Mouse (Mus musculus) spleen, postnatal 36 days (tissue): ENCODE results near the gene Rab25.
"Not testable (repeated sequence)": the region's sequence is repeated elsewhere in the genome, so short reads cannot be mapped to it uniquely, and the experiment has no call there.

ENCODE experiments used
- DNase-seq, 2 experiments: peaks; one replicate each; pipeline ENCODE4 v3.0.0; 2022; ENCODE audit warnings: low spot score in 2 of 2, mixed read lengths in 1 of 2

Rab25 gene

DNA sequence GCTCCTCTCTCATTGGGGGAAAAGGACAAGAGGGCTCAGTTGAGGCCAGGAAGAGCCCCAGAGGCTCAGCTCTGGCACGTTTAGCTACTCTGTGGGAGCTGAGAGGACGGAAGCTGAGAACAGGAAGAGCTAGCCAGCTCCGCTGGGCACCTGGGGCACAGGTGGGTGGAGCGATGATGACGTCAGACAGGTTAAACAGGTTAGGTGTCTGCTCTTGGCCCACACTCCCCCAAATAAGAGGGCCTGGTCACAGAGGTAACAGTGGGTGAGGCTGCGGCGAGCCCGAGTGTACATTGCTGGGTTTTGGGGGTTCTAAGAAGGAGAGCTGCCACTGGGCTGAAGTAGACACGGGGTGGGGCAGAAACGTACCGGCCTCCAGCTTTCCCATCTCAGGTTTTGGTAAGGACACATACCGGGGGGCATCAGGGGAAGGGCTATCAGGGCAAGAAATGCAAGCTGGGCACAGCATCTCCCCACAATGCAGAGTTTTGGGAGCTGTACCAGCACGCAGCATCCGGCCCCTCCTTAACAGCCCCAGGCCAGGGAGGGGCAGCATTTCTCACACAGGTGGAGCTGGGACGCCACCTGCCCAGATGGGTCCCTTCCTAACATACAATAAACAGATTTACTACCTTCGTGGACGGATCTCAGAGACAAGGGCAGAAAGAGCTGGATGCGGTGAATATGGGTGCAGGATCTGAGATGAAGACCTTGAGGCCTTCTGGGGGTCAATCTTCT is at the start of gene Rab25:
Gene Rab25, minus strand, starts transcription at position 121 of the 738 bp plus-strand sequence.
- no peak for DNase-seq

DNA sequence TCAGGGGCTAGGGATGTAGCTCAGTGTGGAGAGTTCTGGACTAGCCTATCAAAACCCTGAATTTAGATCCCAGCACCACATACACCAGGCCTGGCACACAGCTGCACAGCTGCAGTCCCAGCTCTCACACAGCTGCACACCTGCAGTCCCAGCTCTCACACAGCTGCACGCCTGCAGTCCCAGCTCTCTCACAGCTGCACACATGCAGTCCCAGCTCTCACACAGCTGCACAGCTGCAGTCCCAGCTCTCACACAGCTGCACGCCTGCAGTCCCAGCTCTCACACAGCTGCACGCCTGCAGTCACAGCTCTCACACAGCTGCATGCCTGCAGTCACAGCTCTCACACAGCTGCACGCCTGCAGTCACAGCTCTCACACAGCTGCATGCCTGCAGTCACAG is 48.4 kb upstream of the Rab25 start:
- not testable (repeated sequence) for DNase-seq

DNA sequence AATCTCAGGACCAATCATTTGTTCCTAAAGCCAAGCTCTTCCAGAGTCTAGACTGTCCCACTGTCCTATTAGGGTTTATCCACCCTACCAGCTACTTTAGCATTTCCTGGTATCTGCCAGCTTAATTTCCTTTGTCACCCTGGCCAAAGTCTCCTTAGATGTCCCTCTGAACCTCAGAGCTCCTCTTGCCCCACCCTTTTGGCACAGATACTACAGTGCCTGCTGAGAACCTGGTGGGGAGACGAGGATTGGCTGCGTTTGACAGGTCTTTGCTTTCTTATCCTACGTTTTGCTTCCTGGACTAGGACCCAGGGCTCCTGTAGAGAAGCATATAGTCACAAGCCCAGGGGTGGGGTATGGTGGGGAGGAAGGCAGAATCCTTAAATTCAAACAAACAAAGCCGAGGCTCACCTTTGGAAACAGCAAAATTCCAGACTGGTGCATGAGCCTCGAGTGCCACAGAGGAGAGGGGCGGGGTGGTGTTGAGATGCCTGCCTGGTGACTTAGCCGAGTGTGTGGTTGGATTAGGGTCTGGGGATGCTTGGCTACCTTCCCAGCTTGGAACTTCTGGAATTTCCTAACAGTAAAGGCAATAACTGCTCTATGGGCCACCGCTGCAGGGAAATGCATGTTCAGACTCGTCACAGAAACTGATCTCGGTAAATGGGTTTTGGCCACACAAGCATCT is 45.9 kb upstream of the Rab25 start:
- DNase-seq: no peak

DNA sequence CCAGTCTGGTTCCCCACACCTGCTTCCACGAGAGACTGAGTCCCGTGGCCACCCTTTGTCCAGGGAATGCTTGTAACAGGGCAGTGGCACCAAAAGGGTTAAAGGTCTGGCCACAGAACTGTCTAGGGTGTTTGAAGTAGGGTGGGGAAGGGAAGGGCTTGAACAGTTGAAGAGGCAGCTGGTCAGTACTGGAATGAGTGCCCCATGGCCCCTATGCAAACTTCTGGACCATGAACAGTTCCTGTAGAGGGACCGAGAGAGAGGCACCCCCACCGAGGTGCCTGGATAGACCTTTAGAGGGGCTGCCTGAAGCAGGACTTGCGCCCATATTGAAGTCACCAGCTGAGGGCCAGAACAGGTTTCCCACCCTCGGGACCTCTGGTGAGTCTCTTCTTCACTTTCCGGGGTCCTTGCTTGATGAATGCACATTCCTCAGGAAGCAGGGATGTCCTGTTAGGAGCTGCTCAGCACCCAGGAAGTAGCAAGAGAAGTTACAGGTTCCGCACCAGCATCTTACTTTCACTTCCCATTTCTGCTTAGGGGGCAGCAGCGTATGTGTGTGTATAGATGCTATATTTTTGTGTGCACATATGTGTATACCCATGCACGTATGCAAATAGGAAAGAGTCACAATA is 45.0 kb upstream of the Rab25 start:
- peak; percentile 72 to 73 for DNase-seq

DNA sequence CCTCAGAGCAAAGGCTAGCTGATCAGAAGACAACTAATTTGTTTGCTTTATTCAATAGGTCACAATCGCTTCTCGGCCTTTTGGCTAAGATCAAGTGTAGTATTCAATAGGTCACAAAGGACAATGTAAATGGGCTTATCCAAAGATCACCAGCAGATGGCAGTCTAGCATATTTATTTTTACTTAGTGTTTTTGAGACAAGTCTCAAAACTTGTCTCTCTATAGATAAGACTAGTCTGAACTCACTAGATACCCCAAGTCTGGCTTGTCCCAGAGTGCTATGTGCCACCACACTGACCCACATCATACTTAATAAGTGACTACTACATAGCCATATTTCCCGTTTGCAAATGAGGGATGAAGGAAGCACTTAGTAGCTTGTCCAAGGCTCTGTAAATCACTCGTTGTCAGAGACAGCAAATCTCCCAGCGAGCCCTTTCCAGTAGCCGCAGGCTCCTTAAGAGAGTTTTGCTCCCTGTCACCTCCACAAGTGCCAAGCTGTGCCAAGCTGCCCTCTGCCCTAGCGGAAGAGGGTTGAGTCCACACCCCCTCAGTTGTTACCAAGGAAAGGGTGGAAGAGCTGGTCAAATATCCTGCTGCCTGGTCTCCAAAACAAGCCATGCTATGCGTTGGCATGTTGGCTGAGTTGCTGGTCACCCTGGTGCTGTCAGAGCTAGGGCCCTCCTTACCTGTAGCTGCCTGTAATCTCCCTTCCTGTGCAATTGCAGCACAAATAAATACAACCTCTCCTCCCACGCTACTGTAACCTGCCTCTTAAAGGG is 44.0 kb upstream of the Rab25 start:
- DNase-seq: peak; percentile 56 to 75

DNA sequence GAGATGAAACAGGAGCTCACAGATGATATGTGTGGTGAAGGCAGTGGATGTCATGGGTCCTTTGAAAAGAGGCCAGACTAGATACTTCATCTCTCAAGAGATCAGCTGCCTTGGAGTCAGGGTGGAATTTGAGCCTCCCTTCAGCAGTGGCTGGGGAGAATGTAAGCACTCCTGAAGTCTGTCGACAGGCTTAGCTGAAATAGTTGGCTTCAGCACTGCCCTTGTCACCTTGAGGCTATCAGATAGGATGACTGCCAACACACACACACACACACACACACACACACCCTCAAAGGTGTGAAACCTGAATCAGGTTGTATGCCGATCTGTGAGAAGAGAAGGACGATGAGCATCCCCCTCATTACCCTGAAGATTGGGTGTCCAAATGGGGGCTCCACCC is 42.9 kb upstream of the Rab25 start:
- DNase-seq: no peak

DNA sequence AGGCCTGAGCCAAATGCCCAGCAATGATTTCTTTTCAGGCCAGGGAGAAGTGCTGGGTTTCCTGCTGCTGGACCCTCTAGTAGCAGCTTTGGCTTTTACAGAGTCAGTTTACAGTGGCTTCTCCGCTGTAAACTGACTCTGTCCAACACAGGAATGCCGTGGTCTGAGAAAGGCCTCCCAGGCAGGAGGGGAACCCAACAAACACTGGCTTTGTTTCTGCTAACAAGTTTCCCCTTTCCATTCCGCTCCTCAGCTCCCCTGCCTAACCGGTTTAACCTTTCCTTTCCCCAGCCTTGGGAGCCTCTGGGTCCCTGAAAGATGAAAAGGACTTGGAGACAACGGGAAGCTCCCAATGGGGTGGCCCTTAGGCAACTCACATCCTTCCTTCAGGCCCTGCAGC is 42.1 kb upstream of the Rab25 start:
- no peak for DNase-seq

DNA sequence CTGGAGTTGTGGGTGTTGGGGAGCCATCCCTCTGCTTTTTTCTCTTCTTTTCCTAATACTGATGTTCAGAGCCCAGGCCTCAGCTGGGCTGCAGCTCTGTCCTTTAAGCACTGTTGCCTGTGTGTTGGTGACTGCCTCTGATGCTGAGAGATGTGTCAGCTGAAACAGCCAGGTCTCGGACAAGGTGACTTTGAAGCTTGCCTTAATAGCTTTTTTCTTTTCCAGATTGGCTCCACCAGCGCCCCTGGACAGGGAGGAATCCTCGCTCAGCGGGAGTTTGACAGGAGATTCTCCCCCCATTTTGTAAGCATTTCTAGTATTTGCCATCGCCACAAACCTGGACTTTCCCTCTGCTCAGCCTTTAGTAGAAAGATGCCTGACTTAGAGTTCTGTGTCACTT is 38.5 kb upstream of the Rab25 start:
- DNase-seq: no peak

DNA sequence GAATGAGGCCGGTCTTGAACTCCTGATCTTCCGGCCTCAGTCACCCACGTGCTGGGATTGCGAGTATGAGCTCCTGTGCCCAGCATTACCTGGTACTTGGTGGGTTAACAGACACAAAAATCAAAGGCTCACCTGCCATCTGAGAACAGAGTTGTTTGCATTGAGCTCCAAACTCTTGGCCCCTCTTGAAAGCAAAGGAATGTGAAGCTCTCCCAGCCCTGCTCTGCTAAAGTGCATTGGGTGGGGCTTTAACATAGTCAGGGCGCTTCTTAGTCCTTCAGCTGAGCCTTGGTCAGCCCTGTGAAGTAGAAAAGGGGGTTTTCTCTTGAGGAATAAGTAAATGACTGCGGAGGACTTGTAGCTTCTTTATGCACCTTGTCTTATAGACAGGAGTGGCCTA is 37.7 kb upstream of the Rab25 start:
- DNase-seq: no peak

DNA sequence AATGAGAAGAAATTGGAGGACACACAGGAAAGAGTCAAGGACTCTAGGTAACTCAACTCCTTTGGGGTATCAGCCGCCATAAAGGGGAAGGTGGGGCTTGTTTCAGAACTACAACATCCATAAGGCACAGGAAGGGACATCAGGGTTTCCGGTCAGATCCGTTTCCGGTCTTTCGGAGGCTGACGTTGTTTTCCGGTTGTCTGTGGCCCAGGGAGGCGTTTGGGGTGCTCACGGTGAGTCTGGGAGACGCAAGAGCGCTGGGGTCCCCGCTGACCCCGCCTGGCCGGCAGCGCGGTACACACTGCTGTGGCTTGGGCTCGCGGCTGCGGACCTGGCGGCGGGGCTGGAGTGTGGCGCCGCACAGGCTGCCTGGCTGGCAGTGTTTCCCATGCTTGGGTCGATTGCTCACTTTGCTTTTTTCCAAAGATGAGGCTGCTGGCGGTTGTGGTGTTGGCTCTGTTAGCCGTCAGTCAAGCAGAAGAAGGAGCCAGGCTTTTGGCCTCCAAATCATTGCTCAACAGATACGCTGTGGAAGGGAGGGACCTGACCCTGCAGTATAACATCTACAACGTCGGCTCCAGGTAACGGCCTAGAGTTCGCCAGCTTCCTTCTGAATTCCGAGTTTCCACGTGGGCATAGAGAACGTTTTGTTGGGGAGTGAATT is 31.5 kb upstream of the Rab25 start:
- DNase-seq: peak; percentile 77 to 82

DNA sequence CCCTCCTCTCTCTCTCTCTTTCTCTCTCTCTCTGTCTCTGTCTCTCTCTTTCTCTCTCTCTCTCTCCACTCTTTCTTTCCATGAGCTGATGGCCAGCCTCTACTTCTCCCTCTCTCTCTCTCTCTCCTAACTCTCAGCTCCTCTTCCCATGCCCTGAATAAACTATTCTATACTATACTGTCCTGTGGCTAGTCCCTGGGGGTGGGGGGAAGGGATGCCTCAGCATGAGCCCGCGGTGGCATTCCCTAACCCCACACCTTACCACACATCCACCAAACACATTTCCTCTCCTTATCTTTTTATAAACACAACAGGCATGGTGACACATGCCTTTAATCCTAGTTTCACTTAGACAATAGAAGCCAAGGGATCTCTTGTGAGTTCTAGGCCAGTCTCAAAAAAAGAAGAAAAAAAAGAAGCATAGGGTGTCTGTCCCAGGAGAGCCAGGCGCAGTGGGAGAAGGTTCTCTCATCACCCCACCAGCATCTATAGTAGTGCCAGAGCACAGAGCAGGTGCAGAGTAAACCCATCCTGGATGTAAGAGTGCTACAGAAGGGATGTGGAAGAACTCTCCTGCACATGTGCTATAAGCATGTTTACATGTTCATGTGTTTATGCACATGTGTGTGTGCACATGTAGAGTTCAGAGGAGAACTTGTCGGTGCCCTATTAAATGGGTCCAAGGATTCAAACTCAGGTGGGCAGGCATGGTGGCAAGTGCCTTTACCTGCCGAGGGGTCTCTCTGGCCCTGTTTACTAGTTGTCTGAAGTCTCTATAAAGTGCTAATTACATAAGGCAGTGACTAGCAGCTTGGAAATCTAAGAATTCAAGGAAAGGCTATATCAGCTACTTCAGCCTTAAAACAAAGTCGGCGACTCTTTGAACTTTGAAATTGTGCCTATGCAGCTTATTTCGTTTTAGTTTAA is 30.7 kb upstream of the Rab25 start:
- no peak for DNase-seq

DNA sequence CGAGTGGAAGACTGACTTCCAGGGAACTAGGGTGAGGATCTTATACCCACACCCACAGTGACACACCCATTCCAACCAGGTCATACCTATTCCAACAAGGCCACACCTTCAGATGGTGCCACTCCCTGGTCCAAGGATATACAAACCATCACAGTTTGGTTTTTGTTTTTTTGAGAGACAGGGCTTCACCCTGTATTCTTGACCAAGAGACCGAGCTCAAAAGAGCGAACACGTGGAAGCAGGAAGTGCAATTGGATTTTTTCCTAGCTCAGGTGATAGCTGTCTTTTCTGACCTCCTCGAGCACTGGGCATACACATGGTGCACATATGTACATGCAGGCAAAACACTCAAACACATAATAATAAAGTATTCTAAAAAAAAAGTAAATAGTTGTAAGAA is 29.7 kb upstream of the Rab25 start:
- not testable (repeated sequence) for DNase-seq

DNA sequence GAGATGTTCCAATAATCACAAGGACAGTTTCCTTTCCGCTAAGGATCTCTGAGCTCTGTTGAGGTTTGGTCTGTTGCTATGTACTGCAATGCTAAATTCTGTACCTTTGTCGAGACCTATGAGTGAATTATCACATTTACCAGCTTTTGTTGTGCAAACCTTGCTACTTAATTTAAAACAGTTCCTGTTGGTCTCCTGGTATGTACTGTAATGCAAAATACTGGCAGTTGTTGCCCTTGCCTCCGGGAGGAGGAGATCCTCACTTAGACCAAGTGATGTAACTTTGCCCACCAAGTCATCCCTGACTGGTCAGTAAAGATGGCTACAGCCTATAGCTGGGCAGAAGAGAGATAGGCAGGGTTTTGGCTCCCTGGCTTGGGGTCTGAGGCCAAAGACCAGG is 27.4 kb upstream of the Rab25 start, which contains the start of gene Ssr2:
Gene Ssr2, plus strand, starts transcription at position 337 of the 400 bp plus-strand sequence.
- DNase-seq: no peak

DNA sequence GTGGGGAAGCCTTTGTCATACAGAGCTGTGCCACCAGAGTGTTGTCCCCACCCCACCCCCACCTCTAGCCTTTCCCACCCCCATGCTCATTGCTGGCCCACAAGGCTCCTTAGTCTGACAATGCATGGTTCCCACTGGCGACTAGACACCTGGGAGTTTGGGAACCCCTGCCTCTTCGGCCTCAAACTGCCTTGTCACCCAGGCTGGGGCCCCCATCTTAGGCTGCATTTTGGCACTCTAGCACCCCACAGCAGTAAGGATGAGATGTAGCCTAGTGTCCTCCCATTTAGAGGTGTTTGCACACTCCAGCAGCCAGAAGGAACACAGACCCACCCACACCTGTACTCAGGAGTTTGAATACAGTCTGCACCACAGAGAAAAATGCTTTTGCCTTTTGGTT is 25.7 kb upstream of the Rab25 start:
- no peak for DNase-seq

DNA sequence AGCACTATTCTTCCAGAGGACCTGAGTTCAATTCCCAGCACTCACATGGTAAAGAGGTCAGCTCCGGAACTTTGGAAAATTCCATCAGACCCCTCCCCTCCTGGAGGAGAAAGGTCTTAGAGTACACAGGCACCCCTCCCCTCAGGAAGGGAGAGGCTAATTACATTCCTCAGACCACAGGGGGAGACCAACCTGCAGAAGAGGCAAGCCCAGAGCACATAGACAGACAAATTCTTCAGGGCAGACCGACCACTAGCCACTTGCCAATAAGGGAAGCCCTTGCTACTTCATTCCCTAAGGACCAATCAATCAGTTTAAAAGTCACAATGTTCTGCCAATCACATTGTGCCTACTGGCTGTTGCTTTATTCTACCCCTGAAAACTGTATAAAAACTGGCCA is 24.7 kb upstream of the Rab25 start:
- DNase-seq: no peak

DNA sequence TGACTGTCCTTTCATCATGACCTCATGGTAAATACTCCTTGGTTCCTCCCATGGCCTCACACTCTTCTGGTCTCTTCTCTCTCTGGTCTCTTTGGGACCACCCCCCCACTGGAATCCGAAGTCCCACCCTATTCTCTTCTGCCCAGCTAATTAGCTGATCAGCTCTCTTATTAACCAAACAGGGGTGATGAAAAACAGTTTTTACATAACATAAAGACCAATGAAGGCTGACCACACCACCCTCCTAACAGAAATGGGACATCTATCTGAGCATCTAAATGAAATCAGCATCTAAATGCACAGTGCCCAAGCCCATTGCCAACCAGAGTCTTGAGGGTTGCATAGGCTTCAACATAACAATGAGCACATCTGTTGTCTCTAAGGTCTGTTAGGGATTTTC is 23.8 kb upstream of the Rab25 start:
- no peak for DNase-seq

DNA sequence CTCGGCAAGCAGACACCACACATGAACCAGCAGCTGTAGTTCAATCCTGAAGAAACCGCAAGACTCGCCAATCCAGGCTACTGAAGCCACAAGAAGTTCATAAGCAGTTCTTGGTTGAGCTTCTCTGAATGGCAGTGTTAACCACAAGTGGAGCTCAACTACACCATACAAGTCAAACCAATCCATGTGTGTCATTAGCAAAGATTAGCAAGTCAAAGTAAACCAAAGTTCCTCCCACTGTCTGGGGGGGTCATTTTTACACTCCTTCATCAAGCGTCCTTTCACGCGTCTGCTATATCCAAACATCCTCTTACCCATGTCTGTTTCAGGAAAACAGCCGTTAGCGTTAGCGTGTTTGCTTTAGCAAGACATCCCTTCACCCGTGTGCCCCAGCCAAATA is 22.2 kb upstream of the Rab25 start:
- no peak for DNase-seq

DNA sequence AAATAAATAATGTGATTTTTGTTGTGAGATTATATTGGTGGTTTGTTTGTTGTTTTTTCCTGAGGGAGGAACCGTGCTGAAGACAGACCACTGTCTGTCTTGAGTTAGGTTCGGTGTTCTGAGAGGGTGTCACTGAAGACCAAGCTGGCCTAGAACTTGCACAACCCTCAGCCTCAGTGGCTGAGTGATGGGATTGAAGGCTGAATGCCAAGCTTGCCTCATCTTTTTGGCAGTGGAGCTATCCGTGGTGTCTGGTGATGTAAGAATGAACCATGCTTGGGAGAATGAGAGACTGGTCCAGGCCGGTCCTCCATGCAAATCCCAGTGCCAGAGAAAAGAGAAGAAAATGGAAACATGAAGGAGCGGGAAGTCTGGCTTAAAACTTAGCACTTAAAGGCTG is 21.6 kb upstream of the Rab25 start:
- DNase-seq: no peak

DNA sequence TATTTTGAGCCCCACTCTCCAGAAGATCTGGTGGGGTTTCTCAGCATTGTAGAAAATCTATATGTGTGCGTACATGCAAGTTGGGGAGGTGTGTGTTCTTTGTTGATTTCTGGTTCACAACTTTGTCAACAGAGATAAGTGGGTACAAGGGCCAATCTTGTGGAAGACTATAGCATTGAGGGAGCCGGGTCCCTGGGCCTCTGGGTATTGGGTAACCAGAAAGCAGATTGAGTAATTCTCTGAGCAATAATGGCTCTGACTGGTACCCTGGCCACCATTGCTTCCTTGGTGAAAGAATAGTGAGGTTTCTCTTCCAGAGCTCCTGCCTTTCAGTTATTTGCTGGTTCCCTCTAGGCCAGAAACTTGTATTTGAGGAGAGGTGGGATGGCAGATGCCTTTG is 21.0 kb upstream of the Rab25 start:
- no peak for DNase-seq

DNA sequence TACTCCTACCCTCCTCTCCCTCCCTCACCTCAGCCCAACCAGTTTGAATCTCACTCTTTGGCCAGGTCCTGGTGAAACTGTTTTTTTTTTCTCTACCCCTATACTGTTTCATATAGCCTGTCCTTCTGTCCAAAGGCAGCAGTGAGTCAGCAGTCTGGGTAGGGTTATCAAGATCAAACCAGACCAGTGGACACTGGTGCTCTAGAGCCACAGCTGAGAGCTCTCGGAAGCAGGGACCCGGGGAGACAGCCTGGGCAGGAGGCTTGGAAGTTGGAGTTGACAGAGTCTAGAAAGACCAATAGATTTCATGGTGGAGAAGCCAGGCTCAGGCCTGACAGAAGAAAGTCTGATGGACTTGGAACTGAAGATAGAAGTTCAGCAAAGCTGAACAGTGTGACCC is 20.5 kb upstream of the Rab25 start:
- no peak for DNase-seq

DNA sequence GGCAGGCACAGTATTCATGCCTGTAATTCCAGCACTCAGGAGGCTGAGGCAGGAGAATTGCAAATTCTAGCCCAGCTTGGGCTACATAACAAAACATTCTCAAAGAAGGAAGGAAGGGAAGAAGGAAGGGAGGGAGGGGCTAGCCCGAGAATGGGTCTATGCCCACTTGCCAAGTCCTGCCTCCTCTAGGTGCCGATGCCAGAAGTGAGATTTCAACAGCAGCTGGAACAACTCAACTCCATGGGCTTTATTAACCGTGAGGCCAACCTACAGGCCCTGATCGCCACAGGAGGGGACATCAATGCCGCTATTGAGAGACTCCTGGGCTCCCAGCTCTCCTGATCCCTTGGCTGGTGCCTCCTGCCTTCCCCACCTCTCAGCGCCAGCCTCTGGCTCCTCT is 19.8 kb upstream of the Rab25 start:
- no peak for DNase-seq
